Mouse (Mus musculus) lung, adult 2 months (tissue): ENCODE results near the gene Tmem161a.

Experiments
- CTCF ChIP-seq: fragments of 200-500 bp; IDR thresholded peaks from 2 replicates; pipeline ENCODE4 v1.5.1; 2011; ENCODE audit warnings: mild to moderate bottlenecking, low read length, control low read depth; ENCODE audit not compliant: insufficient read depth
- POLR2A ChIP-seq: fragments of 200-500 bp; IDR thresholded peaks from 2 replicates; pipeline ENCODE4 v1.6.1; 2011; ENCODE audit warnings: low read depth, mild to moderate bottlenecking, control low read depth, low read length, borderline replicate concordance; ENCODE audit errors: extremely low read depth

- TF ChIP-seq CTCF = no peak
- TF ChIP-seq POLR2A = no peak
Measured at GRCm38 (mm10) chr8:70160015-70160414, 12.1 kb upstream of the Tmem161a start.
